Mouse (Mus musculus): ENCODE results near the gene Bhlhe40. TPM values are rescaled to one million over a fixed set of nuclear protein-coding genes. Genes with fewer than 3 reads are reported as not detected.

Gene Bhlhe40
- polyA plus RNA-seq (2015; fragmentation: Nextera tagmentation; extraction: Ambion mirVana) = 23.8 and 28.6 TPM in 2 replicates

DNA sequence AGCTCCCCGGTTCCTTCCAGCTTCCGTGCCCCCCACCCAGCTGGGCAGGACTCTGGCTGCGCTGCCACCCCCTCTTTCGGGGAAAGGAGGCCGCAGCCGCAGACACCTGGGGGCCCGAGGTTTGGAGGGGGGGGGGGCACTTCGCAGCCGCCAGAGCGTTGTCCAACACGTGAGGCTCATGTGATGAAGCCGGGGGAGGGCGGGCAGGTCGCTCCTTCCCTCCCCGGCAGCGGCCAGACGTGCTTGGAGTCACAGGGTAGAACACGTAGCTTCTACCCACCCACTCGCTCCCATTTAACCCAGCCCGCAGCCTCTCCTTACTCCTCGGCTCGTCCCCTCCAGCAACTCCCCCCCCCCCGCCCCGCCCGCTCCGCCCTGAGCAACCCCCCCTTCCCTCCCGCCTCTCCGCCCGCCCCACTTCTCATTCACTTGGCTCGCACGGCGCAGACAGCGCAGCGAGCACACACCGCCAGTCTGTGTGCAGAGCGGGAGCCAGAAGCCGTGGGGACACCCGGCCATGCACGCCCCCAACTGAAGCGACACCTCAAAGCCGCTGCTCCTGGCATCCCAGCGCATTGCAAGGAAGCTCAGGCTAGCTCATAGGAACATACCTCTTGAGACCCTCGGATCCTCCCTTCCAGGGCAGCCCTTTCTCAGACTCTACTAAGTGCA, at the start of gene Bhlhe40:
Gene Bhlhe40, plus strand, starts transcription at position 424 of the 672 bp plus-strand sequence.
- Histone ChIP-seq H3K36me3 (ENCODE audit: insufficient read depth, low read length) (peaks cover 11% of the 10 kb centered on the region; the same call in 1 of the 2 replicates), H3K9ac (ENCODE audit: low read depth, low read length) (peak within 1 kb of the TSS; percentile 71), H3K9me3 (replicated peaks; ENCODE audit: low read length) (no peaks in the 10 kb centered on the region), H3K4me3 (replicated peaks; ENCODE audit: low read depth, low read length) (peak within 1 kb of the TSS; percentile 56), H3K4me2 (ENCODE audit: low read length) (peak within 1 kb of the TSS; percentile 96), H3K4me1 (replicated peaks; ENCODE audit: insufficient read depth, low read length) (peaks cover 22% of the 10 kb centered on the region), H3K27me3 (ENCODE audit: insufficient read depth, low read length) (no peaks in the 10 kb centered on the region), H3K27ac (peak within 1 kb of the TSS; percentile 98)
- ATAC-seq (replicated peaks; ENCODE audit: low FRiP score, low read depth) (peak; percentile 84), DNase-seq (ENCODE audit: low spot score) (peak; percentile 96)
- under 1% methylated on average over 39 of the region's 43 CpGs for WGBS
- TF ChIP-seq CTCF (IDR thresholded peaks at IDR 0.05; ENCODE audit: low read depth) = 0 out of 2 replicates have a peak, but pooled peaks have one; percentile 2

GRCm38 (mm10) chr6:108611663-108612062, 48.8 kb upstream of the Bhlhe40 start:
- Histone ChIP-seq H3K4me1 (replicated peaks; ENCODE audit: insufficient read depth, low read length) (no peaks in the 10 kb centered on the region), H3K9ac (ENCODE audit: low read depth, low read length) (no peak overlapping the region), H3K36me3 (ENCODE audit: insufficient read depth, low read length) (no peaks in the 10 kb centered on the region), H3K9me3 (replicated peaks; ENCODE audit: low read length) (no peaks in the 10 kb centered on the region), H3K4me3 (replicated peaks; ENCODE audit: low read depth, low read length) (no peak overlapping the region), H3K4me2 (ENCODE audit: low read length) (no peak overlapping the region), H3K27me3 (ENCODE audit: insufficient read depth, low read length) (no peaks in the 10 kb centered on the region), H3K27ac (no peak overlapping the region)
- no peak for DNase-seq (ENCODE audit: low spot score)
- ATAC-seq (replicated peaks; ENCODE audit: low FRiP score, low read depth) = no peak
- no peak for TF ChIP-seq CTCF (IDR thresholded peaks at IDR 0.05; ENCODE audit: low read depth)
- 56% methylated on average over 3 of the region's 3 CpGs for WGBS

DNA sequence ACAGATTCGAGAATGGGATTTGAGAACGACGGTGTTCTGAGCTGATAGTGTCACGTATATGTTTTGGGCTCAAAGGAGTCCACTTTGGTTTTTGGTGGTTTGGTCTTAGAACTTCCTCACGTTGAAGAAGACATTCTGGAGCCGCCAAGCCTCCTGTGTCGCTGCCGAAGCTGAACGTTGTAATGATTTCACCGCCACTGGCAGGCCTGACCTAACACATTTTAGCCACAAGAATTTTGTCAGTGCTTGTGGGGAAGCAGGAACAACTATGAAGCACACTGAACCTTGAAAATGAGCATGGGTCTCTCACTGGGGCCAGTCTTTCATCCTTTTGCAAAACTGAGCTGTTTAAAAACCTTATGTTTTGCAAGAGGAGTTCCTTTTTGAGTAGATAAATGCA, 42.4 kb upstream of the Bhlhe40 start:
- no peak overlapping the region for H3K4me3 ChIP-seq (replicated peaks; ENCODE audit: low read depth, low read length)
- no peak overlapping the region for H3K9ac ChIP-seq (ENCODE audit: low read depth, low read length)
- H3K36me3 ChIP-seq (ENCODE audit: insufficient read depth, low read length) = no peaks in the 10 kb centered on the region
- DNase-seq (ENCODE audit: low spot score) (no peak), ATAC-seq (replicated peaks; ENCODE audit: low FRiP score, low read depth) (no peak)
- 77% methylated on average over 10 of the region's 10 CpGs for WGBS
- H3K9me3 ChIP-seq (replicated peaks; ENCODE audit: low read length) = no peaks in the 10 kb centered on the region
- H3K27ac ChIP-seq = no peak overlapping the region
- no peaks in the 10 kb centered on the region for H3K27me3 ChIP-seq (ENCODE audit: insufficient read depth, low read length)
- H3K4me2 ChIP-seq (ENCODE audit: low read length) = no peak overlapping the region
- no peak for TF ChIP-seq CTCF (IDR thresholded peaks at IDR 0.05; ENCODE audit: low read depth)
- no peaks in the 10 kb centered on the region for H3K4me1 ChIP-seq (replicated peaks; ENCODE audit: insufficient read depth, low read length)

GRCm38 (mm10) chr6:108623028-108623565, 37.3 kb upstream of the Bhlhe40 start:
- Histone ChIP-seq H3K27ac (no peak overlapping the region), H3K9me3 (replicated peaks; ENCODE audit: low read length) (no peaks in the 10 kb centered on the region), H3K4me1 (replicated peaks; ENCODE audit: insufficient read depth, low read length) (no peaks in the 10 kb centered on the region), H3K4me2 (ENCODE audit: low read length) (no peak overlapping the region), H3K9ac (ENCODE audit: low read depth, low read length) (no peak overlapping the region), H3K4me3 (replicated peaks; ENCODE audit: low read depth, low read length) (no peak overlapping the region), H3K36me3 (ENCODE audit: insufficient read depth, low read length) (no peaks in the 10 kb centered on the region), H3K27me3 (ENCODE audit: insufficient read depth, low read length) (no peaks in the 10 kb centered on the region)
- ATAC-seq (replicated peaks; ENCODE audit: low FRiP score, low read depth) (no peak), DNase-seq (ENCODE audit: low spot score) (no peak)
- no peak for TF ChIP-seq CTCF (IDR thresholded peaks at IDR 0.05; ENCODE audit: low read depth)
- 86% methylated on average over 4 of the region's 4 CpGs for WGBS

DNA sequence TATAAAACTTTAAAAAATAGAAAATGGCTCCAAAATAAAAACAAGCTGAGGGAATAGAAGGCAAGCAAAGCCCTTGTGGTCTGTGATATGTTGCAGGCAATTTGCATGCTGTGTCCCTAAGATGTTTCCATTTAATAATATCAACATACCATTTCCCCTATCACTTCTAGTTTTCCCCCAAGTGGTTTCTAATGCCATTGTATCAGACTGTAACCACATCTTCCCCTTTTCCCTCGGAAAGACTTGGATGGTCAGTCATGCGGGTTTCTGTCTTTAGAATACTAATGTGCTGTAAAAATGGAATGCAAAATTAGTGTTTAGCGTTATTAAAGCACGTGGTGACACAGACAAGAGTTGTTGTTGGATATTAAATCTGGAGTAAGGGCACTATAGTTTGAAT, 35.5 kb upstream of the Bhlhe40 start:
- Histone ChIP-seq H3K27me3 (ENCODE audit: insufficient read depth, low read length) (no peaks in the 10 kb centered on the region), H3K4me3 (replicated peaks; ENCODE audit: low read depth, low read length) (no peak overlapping the region), H3K9ac (ENCODE audit: low read depth, low read length) (no peak overlapping the region), H3K4me2 (ENCODE audit: low read length) (no peak overlapping the region), H3K9me3 (replicated peaks; ENCODE audit: low read length) (no peaks in the 10 kb centered on the region), H3K27ac (no peak overlapping the region), H3K4me1 (replicated peaks; ENCODE audit: insufficient read depth, low read length) (no peaks in the 10 kb centered on the region), H3K36me3 (ENCODE audit: insufficient read depth, low read length) (no peaks in the 10 kb centered on the region)
- WGBS = 86% methylated on average over 4 of the region's 4 CpGs
- ATAC-seq (replicated peaks; ENCODE audit: low FRiP score, low read depth) (no peak), DNase-seq (ENCODE audit: low spot score) (no peak)
- TF ChIP-seq CTCF (IDR thresholded peaks at IDR 0.05; ENCODE audit: low read depth) = no peak

GRCm38 (mm10) chr6:108630701-108631100, 29.7 kb upstream of the Bhlhe40 start:
- no peak for TF ChIP-seq CTCF (IDR thresholded peaks at IDR 0.05; ENCODE audit: low read depth)
- Histone ChIP-seq H3K9ac (ENCODE audit: low read depth, low read length) (no peak overlapping the region), H3K9me3 (replicated peaks; ENCODE audit: low read length) (no peaks in the 10 kb centered on the region)

More at GRCm38 (mm10) chr6:108630701-108631100, 29.7 kb upstream of the Bhlhe40 start:
- DNase-seq (ENCODE audit: low spot score) (no peak), ATAC-seq (replicated peaks; ENCODE audit: low FRiP score, low read depth) (no peak)
- no peak overlapping the region for H3K27ac ChIP-seq
- H3K4me2 ChIP-seq (ENCODE audit: low read length) = no peak overlapping the region
- H3K4me3 ChIP-seq (replicated peaks; ENCODE audit: low read depth, low read length) = no peak overlapping the region
- H3K4me1 ChIP-seq (replicated peaks; ENCODE audit: insufficient read depth, low read length) = no peaks in the 10 kb centered on the region
- no peaks in the 10 kb centered on the region for H3K27me3 ChIP-seq (ENCODE audit: insufficient read depth, low read length)
- no peaks in the 10 kb centered on the region for H3K36me3 ChIP-seq (ENCODE audit: insufficient read depth, low read length)

Data from kidney, postnatal 0 days (tissue).